Mouse (Mus musculus) lung, adult 2 months (tissue): ENCODE measurements around the gene Carmil1.

Experiments
- CTCF ChIP-seq: fragments of 200-500 bp; IDR thresholded peaks from 2 replicates; pipeline ENCODE4 v1.5.1; 2011; ENCODE audit warnings: mild to moderate bottlenecking, low read length, control low read depth; ENCODE audit not compliant: insufficient read depth
- POLR2A ChIP-seq: fragments of 200-500 bp; IDR thresholded peaks from 2 replicates; pipeline ENCODE4 v1.6.1; 2011; ENCODE audit warnings: low read depth, mild to moderate bottlenecking, control low read depth, low read length, borderline replicate concordance; ENCODE audit errors: extremely low read depth

DNA sequence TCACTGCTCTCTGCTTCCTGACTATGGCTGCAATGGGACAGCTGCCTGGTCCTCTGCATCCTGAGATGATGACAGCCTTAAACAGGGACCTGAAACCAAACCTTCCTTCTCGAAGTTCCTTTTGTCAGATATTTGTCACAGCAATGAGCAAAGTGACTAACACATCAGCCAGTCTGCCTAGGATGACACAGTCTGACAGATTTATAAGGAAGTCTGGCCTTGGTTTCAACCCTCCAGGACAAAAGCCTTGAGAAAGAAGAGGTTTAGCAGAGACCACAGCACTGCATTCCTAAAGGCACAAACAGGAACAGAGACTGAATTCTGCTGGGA, 175.3 kb downstream of the Carmil1 start:
- TF ChIP-seq POLR2A (no peak), CTCF (no peak)
